In genomic region chr10:77164041-77164436, GRCm38 (mm10) we compare ENCODE assay signal across 12 mouse cellular contexts. TPM values are rescaled to one million over a fixed set of nuclear protein-coding genes. Genes with fewer than 3 reads are reported as not detected.
DNase-seq lines count a peak whose midpoint lies in the region; ATAC-seq and TF ChIP-seq lines count a peak whose summit lies in the region.
"Had no signal": no experiment of that assay in that cellular context is flagged by ENCODE, and none has a peak within 500 bp of the region (broad histone marks: within the 10 kb centered on the region; RNA-seq: fewer than 3 reads in every experiment).

No protein-coding gene starts in this region.

- H3K4me2 ChIP-seq in heart, embryonic 12.5 days: peak overlapping the region; percentile 98
- peak overlapping the region; percentile 68 for H3K4me2 ChIP-seq in lung, embryonic 14.5 days
- peak overlapping the region; percentile 82 for H3K4me2 ChIP-seq in embryonic facial prominence, embryonic 12.5 days (replicated peaks)
- peak overlapping the region; percentile 97 for H3K4me2 ChIP-seq in limb, embryonic 12.5 days

- H3K4me1 ChIP-seq in heart, embryonic 12.5 days (replicated peaks): peaks cover 72% of the 10 kb centered on the region
- peaks cover 5% of the 10 kb centered on the region; the same call in 1 of the 2 replicates for H3K4me1 ChIP-seq in lung, embryonic 14.5 days (ENCODE audit: insufficient read depth)
- peaks cover 39% of the 10 kb centered on the region for H3K4me1 ChIP-seq in embryonic facial prominence, embryonic 12.5 days
- peaks cover 36% of the 10 kb centered on the region for H3K4me1 ChIP-seq in limb, embryonic 12.5 days (replicated peaks)

- peak overlapping the region; percentile 88 for H3K4me3 ChIP-seq in heart, embryonic 12.5 days
- peak overlapping the region; percentile 52 for H3K4me3 ChIP-seq in lung, embryonic 14.5 days (ENCODE audit: low read depth, low read length)
- H3K4me3 ChIP-seq in embryonic facial prominence, embryonic 12.5 days: 0 out of 2 replicates have a peak overlapping the region, but pooled peaks have one; percentile 44
- H3K4me3 ChIP-seq in limb, embryonic 12.5 days (replicated peaks): 0 out of 2 replicates have a peak overlapping the region, but pooled peaks have one; percentile 2

- peaks cover 5% of the 10 kb centered on the region; the same call in 1 of the 2 replicates for H3K27me3 ChIP-seq in heart, embryonic 12.5 days (replicated peaks)
- H3K27me3 ChIP-seq in lung, embryonic 14.5 days (ENCODE audit: insufficient read depth, low read length): peaks cover 27% of the 10 kb centered on the region
- peaks cover 13% of the 10 kb centered on the region for H3K27me3 ChIP-seq in embryonic facial prominence, embryonic 12.5 days
- peaks cover 13% of the 10 kb centered on the region; the same call in 1 of the 2 replicates for H3K27me3 ChIP-seq in limb, embryonic 12.5 days

- 25% methylated on average over 5 of the region's 5 CpGs for WGBS in heart, embryonic 12.5 days
- 31% methylated on average over 5 of the region's 5 CpGs for WGBS in lung, embryonic 14.5 days
- 20% methylated on average over 5 of the region's 5 CpGs for WGBS in embryonic facial prominence, embryonic 12.5 days
- 22% methylated on average over 5 of the region's 5 CpGs for WGBS in limb, embryonic 12.5 days

- ATAC-seq in heart, embryonic 12.5 days (ENCODE audit: insufficient number of reproducible peaks, low FRiP score): no peak
- ATAC-seq in lung, embryonic 14.5 days (ENCODE audit: insufficient read depth): no peak
- ATAC-seq in embryonic facial prominence, embryonic 12.5 days (ENCODE audit: insufficient number of reproducible peaks, insufficient read depth, low FRiP score, low TSS enrichment): no peak
- no peak for ATAC-seq in limb, embryonic 12.5 days (ENCODE audit: insufficient number of reproducible peaks, insufficient read depth, low FRiP score, low TSS enrichment, low read depth)

- H3K9me3 ChIP-seq in heart, embryonic 12.5 days (replicated peaks): no peaks in the 10 kb centered on the region
- no peaks in the 10 kb centered on the region for H3K9me3 ChIP-seq in lung, embryonic 14.5 days (ENCODE audit: low read depth, low read length)
- H3K9me3 ChIP-seq in embryonic facial prominence, embryonic 12.5 days: no peaks in the 10 kb centered on the region
- H3K9me3 ChIP-seq in limb, embryonic 12.5 days: no peaks in the 10 kb centered on the region

- intact Hi-C loops in heart, postnatal 14 days (cut with DNase I): no loop called here

- 0 out of 2 replicates have a peak, but pooled peaks cover 3% of the 10 kb centered on the region for H3K36me3 ChIP-seq in heart, embryonic 12.5 days
- 0 out of 2 replicates have a peak, but pooled peaks cover 3% of the 10 kb centered on the region for H3K36me3 ChIP-seq in lung, embryonic 14.5 days (ENCODE audit: insufficient read depth)
- H3K36me3 ChIP-seq in embryonic facial prominence, embryonic 12.5 days: no peaks in the 10 kb centered on the region
- no peaks in the 10 kb centered on the region for H3K36me3 ChIP-seq in limb, embryonic 12.5 days

- no peak for TF ChIP-seq CTCF in lung, embryonic 14.5 days (IDR thresholded peaks at IDR 0.05; ENCODE audit: low read depth)

- no peak for DNase-seq in heart, postnatal 14 days
- DNase-seq in lung, embryonic 14.5 days: no peak
- DNase-seq in lung, postnatal 36 days: no peak
- no peak for DNase-seq in adrenal gland, postnatal 4 days (ENCODE audit: low spot score in 2 of 2)
- no peak for DNase-seq in embryo, embryonic 10.5 days (ENCODE audit: low spot score)
- DNase-seq: cerebellum, adult 8-10 months; layer of hippocampus, postnatal 36 days; lung, postnatal 10 days had no signal

- peak overlapping the region; percentile 58 for H3K9ac ChIP-seq in heart, embryonic 12.5 days
- peak overlapping the region; percentile 36; the same call in 1 of the 2 replicates for H3K9ac ChIP-seq in lung, embryonic 14.5 days
- H3K9ac ChIP-seq in embryonic facial prominence, embryonic 12.5 days: no peak overlapping the region
- H3K9ac ChIP-seq in limb, embryonic 12.5 days (replicated peaks): no peak overlapping the region

- H3K27ac ChIP-seq in heart, embryonic 12.5 days (ENCODE audit: poor library complexity, severe bottlenecking): peak overlapping the region; percentile 6; the same call in 1 of the 2 replicates
- no peak overlapping the region for H3K27ac ChIP-seq in lung, embryonic 14.5 days (ENCODE audit: low read depth)
- H3K27ac ChIP-seq in embryonic facial prominence, embryonic 12.5 days: no peak overlapping the region
- no peak overlapping the region for H3K27ac ChIP-seq in limb, embryonic 12.5 days

RNA-seq across cellular contexts. Expression of gene Col18a1, which starts 2.3 kb away (rescaled TPM):
- polyA plus RNA-seq in heart, embryonic 12.5 days (2016; fragmentation: Nextera tagmentation; extraction: Ambion mirVana): 271 and 284 TPM in 2 replicates
- total RNA-seq in heart, postnatal 14 days (2021): 10 to 100 TPM; 30.0 to 31.8 TPM
- 204 and 217 TPM in 2 replicates for polyA plus RNA-seq in lung, embryonic 14.5 days (2014; fragmentation: Nextera tagmentation; extraction: Ambion mirVana)
- 122 and 127 TPM in 2 replicates for polyA plus RNA-seq in embryonic facial prominence, embryonic 12.5 days (2016; fragmentation: Nextera tagmentation; extraction: Ambion mirVana)
- polyA plus RNA-seq in limb, embryonic 12.5 days (2016; fragmentation: Nextera tagmentation; extraction: Ambion mirVana): 104 and 105 TPM in 2 replicates
- total RNA-seq in adrenal gland, postnatal 4 days (2021): 10 to 100 TPM; 96.8 to 99.4 TPM
- total RNA-seq: neutrophil, adult 5-6 weeks had no signal

Comparison
In these comparisons a context has a peak if more than half of its experiments do, and no peak if none do; other contexts are left out.
1. H3K4me3 ChIP-seq: peak in every context shown above with its lines; median percentile 88 in heart, embryonic 12.5 days; 52 in lung, embryonic 14.5 days; 44 in embryonic facial prominence, embryonic 12.5 days; 2 in limb, embryonic 12.5 days.
2. H3K9ac ChIP-seq: peak in heart, embryonic 12.5 days (single experiment) and lung, embryonic 14.5 days (single experiment); none in embryonic facial prominence, embryonic 12.5 days (single experiment) and limb, embryonic 12.5 days (single experiment).
3. Peak in every context shown above with its lines, with median percentiles within 50 percentile points of each other: H3K4me2 ChIP-seq.